Mouse (Mus musculus): ENCODE results near the gene Pard3. TPM values are rescaled to one million over a fixed set of nuclear protein-coding genes. Genes with fewer than 3 reads are reported as not detected.

The Pard3 gene
- total RNA-seq, 1 experiment from 2014 or later, result not detected

DNA sequence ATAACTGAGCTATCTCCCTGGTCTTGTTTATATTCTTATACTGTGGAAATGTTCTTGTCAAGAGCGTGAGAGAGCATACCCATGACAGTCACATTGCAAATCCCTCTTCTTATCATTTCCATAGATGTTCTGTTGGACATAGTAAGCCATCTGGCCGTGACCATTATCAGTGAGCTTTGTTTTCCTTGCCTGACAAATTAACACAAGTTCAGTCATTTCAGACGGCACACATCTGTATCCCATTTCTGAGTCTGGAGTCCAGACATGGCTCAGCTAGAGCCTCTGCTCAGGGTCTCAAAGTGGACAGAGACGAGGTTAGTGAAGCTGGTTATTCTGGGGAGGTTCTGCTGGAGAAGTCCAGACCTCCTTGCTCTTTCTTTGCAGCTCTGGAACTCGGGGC lies 523.0 kb downstream of the Pard3 start:
- ATAC-seq (replicated peaks in 1 of 2; ENCODE audit: insufficient read depth in 1 of 2, low FRiP score in 2 of 2, low TSS enrichment in 1 of 2, low read depth in 1 of 2, poor library complexity in 2 of 2, severe bottlenecking in 2 of 2), result no peak

- ATAC-seq (replicated peaks in 1 of 2; ENCODE audit: insufficient read depth in 1 of 2, low FRiP score in 2 of 2, low TSS enrichment in 1 of 2, low read depth in 1 of 2, poor library complexity in 2 of 2, severe bottlenecking in 2 of 2), result peak in 1 of 2 experiments; percentile 42; a peak in 1 of 4 replicates
Observed at GRCm38 (mm10) chr8:127588313-127588712, 524.6 kb downstream of the Pard3 start.

GRCm38 (mm10) chr8:127589291-127589690 lies 525.6 kb downstream of the Pard3 start:
- peak in 1 of 2 experiments; percentile 70; a peak in 2 of 4 replicates for ATAC-seq (replicated peaks in 1 of 2; ENCODE audit: insufficient read depth in 1 of 2, low FRiP score in 2 of 2, low TSS enrichment in 1 of 2, low read depth in 1 of 2, poor library complexity in 2 of 2, severe bottlenecking in 2 of 2)

GRCm38 (mm10) chr8:127590674-127591186 lies 527.0 kb downstream of the Pard3 start:
- no peak for ATAC-seq (replicated peaks in 1 of 2; ENCODE audit: insufficient read depth in 1 of 2, low FRiP score in 2 of 2, low TSS enrichment in 1 of 2, low read depth in 1 of 2, poor library complexity in 2 of 2, severe bottlenecking in 2 of 2)

- no peak; a peak in 1 of 4 replicates for ATAC-seq (replicated peaks in 1 of 2; ENCODE audit: insufficient read depth in 1 of 2, low FRiP score in 2 of 2, low TSS enrichment in 1 of 2, low read depth in 1 of 2, poor library complexity in 2 of 2, severe bottlenecking in 2 of 2)
Observed at GRCm38 (mm10) chr8:127592648-127593574, 529.2 kb downstream of the Pard3 start.

- no peak for ATAC-seq (replicated peaks in 1 of 2; ENCODE audit: insufficient read depth in 1 of 2, low FRiP score in 2 of 2, low TSS enrichment in 1 of 2, low read depth in 1 of 2, poor library complexity in 2 of 2, severe bottlenecking in 2 of 2)
Observed at GRCm38 (mm10) chr8:127600641-127601040, 536.9 kb downstream of the Pard3 start.

- ATAC-seq (replicated peaks in 1 of 2; ENCODE audit: insufficient read depth in 1 of 2, low FRiP score in 2 of 2, low TSS enrichment in 1 of 2, low read depth in 1 of 2, poor library complexity in 2 of 2, severe bottlenecking in 2 of 2), result no peak
Observed at GRCm38 (mm10) chr8:127603062-127603461, 539.4 kb downstream of the Pard3 start.

DNA sequence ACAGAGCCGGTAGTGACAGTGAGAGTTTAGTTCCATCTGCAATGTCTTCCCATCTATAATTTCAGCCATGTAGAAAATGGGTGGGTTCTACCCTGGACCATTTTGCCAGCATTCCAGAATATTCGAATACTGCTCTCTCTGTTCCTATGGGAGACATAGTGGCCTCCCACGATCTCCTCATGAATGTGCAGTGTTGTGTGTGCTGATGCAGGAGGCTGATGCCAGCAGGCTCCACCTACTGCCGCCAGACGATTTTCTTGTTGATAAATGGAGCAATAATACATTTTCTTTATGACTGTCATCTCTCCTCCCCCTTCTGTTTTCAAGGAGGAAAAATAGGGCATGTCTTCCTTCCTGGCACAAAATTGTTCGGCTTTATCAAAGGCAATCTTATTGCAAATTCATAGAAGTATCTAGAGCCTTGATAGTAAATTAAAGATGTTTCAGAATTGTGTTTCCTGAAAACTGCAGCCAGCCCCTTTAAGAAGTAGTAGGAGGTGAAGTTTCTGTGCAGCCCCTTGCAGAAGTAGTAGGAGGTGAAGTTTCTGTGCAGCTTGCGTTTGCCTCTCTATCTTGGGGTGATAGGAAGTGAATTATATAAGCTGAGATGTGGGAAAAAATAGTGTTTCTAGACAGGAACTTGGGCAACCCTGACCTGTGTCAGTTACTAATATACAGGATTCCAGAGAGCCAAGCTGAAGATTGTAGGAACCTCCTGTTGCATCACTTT lies 545.0 kb downstream of the Pard3 start:
- ATAC-seq (replicated peaks in 1 of 2; ENCODE audit: insufficient read depth in 1 of 2, low FRiP score in 2 of 2, low TSS enrichment in 1 of 2, low read depth in 1 of 2, poor library complexity in 2 of 2, severe bottlenecking in 2 of 2), result no peak

- no peak for ATAC-seq (replicated peaks in 1 of 2; ENCODE audit: insufficient read depth in 1 of 2, low FRiP score in 2 of 2, low TSS enrichment in 1 of 2, low read depth in 1 of 2, poor library complexity in 2 of 2, severe bottlenecking in 2 of 2)
Observed at GRCm38 (mm10) chr8:127609316-127609715, 545.6 kb downstream of the Pard3 start.

GRCm38 (mm10) chr8:127614206-127614605 lies 550.5 kb downstream of the Pard3 start:
- ATAC-seq (replicated peaks in 1 of 2; ENCODE audit: insufficient read depth in 1 of 2, low FRiP score in 2 of 2, low TSS enrichment in 1 of 2, low read depth in 1 of 2, poor library complexity in 2 of 2, severe bottlenecking in 2 of 2), result no peak

DNA sequence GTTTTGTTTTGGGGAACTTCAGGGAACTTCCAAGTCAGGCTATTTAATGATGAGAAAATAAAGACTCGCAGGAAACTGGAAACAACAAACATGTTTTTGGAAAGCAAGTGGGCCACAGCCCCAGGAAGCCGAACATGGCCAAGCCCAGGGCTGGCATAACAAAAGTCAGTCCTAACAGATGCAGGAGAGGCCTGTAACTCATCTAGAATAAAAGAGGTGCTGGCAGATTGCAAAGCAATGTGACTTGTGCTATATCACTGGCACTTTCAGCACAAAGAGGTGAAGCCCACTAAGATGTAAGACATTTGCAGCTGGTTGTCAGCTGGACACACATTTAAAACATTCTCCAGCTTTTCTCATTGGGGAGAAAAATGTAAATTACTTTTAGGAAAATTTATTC lies 553.0 kb downstream of the Pard3 start:
- no peak for ATAC-seq (replicated peaks in 1 of 2; ENCODE audit: insufficient read depth in 1 of 2, low FRiP score in 2 of 2, low TSS enrichment in 1 of 2, low read depth in 1 of 2, poor library complexity in 2 of 2, severe bottlenecking in 2 of 2)

- ATAC-seq (replicated peaks in 1 of 2; ENCODE audit: insufficient read depth in 1 of 2, low FRiP score in 2 of 2, low TSS enrichment in 1 of 2, low read depth in 1 of 2, poor library complexity in 2 of 2, severe bottlenecking in 2 of 2), result no peak
Observed at GRCm38 (mm10) chr8:127622137-127622536, 558.4 kb downstream of the Pard3 start.

- ATAC-seq (replicated peaks in 1 of 2; ENCODE audit: insufficient read depth in 1 of 2, low FRiP score in 2 of 2, low TSS enrichment in 1 of 2, low read depth in 1 of 2, poor library complexity in 2 of 2, severe bottlenecking in 2 of 2), result no peak
Observed at GRCm38 (mm10) chr8:127638232-127639087, 574.8 kb downstream of the Pard3 start.

DNA sequence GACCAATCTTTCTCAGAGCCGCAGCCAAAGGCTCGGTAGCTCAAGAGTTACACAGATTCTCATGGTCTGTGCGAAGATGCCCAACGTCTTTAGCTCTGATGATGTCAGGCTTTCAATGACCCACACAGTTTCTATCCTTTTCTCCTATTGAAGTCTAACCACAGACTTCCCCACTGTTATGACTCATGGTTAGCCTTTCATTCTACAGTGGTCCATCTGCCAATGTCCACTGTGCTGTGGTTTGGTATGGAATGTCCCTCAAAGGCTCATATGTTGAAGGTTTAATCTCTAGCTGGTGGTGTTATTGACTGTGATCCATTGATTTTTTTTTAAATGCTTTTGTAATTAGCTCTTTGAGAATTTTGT lies 575.4 kb downstream of the Pard3 start:
- no peak for ATAC-seq (replicated peaks in 1 of 2; ENCODE audit: insufficient read depth in 1 of 2, low FRiP score in 2 of 2, low TSS enrichment in 1 of 2, low read depth in 1 of 2, poor library complexity in 2 of 2, severe bottlenecking in 2 of 2)

DNA sequence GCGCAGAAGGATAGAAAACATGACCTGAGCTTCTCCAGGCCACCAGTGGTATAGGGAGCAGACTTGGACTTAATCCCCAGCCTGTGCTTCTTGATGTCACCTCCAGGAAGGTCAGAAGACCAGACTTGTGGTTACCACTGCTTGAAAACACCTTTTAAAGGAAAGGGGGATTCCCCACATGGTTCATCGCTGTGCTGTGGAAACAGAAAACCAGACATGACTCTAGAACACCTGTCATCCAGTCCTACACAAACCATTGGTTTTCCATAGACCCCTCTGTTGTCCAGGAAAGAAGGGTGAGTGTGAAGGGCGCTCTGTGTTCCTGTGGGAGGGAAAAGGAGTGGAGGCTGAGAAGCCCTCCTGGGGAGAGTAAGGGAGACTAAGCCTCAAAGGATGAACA lies 591.9 kb downstream of the Pard3 start:
- no peak for ATAC-seq (replicated peaks in 1 of 2; ENCODE audit: insufficient read depth in 1 of 2, low FRiP score in 2 of 2, low TSS enrichment in 1 of 2, low read depth in 1 of 2, poor library complexity in 2 of 2, severe bottlenecking in 2 of 2)

Data from hematopoietic stem cell, adult 5-6 weeks (primary cell).